Comparison of ENCODE assay signal across 17 mouse cellular contexts in the genomic region with DNA sequence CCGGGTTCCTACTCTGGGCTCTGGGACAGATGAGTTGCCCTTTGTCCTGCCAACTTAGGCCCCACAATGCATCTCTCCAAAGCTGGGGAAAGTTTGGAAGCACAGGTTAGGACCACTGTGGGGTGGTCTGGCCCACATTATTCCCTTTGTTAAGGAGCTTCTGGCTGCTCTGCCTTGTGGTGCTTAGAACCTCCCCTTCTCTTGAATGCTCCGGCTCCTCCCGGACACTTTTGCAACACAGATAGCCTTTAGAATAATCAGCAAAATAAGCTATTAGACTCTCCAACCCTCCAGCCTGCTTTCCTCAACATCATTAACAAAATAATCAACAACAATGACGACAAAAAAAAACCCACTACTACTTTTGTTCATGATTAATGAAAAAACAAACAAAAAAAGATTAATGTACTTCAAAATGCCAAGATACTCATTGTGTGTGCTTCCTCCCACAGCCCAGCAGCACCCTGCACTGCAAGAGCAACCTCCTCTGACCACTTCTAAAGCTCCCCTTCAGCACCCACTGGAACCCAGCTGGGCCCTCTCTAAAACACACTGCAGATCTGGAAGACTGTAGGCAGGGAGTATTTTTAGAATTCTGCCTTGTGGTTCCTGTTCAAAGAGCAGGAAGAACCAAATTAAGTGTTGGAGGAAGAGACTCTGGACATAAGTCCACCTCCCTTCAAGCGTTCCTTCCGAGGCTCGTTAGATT. TPM values are rescaled to one million over a fixed set of nuclear protein-coding genes. Genes with fewer than 3 reads are reported as not detected.
DNase-seq lines count a peak whose midpoint lies in the region; ATAC-seq lines count a peak whose summit lies in the region.
"Had no signal": no experiment of that assay in that cellular context is flagged by ENCODE, and none has a peak within 500 bp of the region (broad histone marks: within the 10 kb centered on the region; RNA-seq: fewer than 3 reads in every experiment).

No protein-coding gene starts in this region.

- no peak for DNase-seq in kidney, postnatal 25 days
- DNase-seq in lung, adult 18-20 months, result peak; percentile 17 to 47
- DNase-seq in lung, postnatal 10 days, result peak; percentile 79
- peak; percentile 3 for DNase-seq in telencephalon, adult 2 months (ENCODE audit: low read depth, low spot score)
- DNase-seq in adipocyte (ENCODE audit: low spot score), result no peak
- DNase-seq: adrenal gland, postnatal 14 days; cerebellum, adult 2 months; forebrain, postnatal 0 days; gastrocnemius, postnatal 10 days; thymus, postnatal 36 days had no signal

- H3K9ac ChIP-seq in kidney, embryonic 15.5 days, result no peak overlapping the region
- no peak overlapping the region for H3K9ac ChIP-seq in forebrain, embryonic 13.5 days
- H3K9ac ChIP-seq: forebrain, postnatal 0 days; liver, embryonic 15.5 days had no signal

- ATAC-seq in kidney, embryonic 15.5 days (replicated peaks; ENCODE audit: low FRiP score), result 0 out of 2 replicates have a peak, but pooled peaks have one; percentile 29
- ATAC-seq in forebrain, embryonic 13.5 days, result no peak
- ATAC-seq: forebrain, postnatal 0 days had no signal

- H3K4me1 ChIP-seq in kidney, embryonic 15.5 days, result peaks cover 30% of the 10 kb centered on the region
- no peaks in the 10 kb centered on the region for H3K4me1 ChIP-seq in forebrain, embryonic 13.5 days
- H3K4me1 ChIP-seq: liver, embryonic 15.5 days had no signal

- no peaks in the 10 kb centered on the region for H3K36me3 ChIP-seq in kidney, embryonic 15.5 days
- no peaks in the 10 kb centered on the region for H3K36me3 ChIP-seq in forebrain, embryonic 13.5 days (ENCODE audit: poor library complexity, severe bottlenecking)
- H3K36me3 ChIP-seq: liver, embryonic 15.5 days had no signal

- H3K27ac ChIP-seq in kidney, embryonic 15.5 days, result peak overlapping the region; percentile 42
- no peak overlapping the region for H3K27ac ChIP-seq in forebrain, embryonic 13.5 days
- H3K27ac ChIP-seq: liver, embryonic 15.5 days had no signal

- 40% methylated on average over 7 of the region's 7 CpGs for WGBS in kidney, embryonic 15.5 days
- 79% methylated on average over 7 of the region's 7 CpGs for WGBS in forebrain, embryonic 13.5 days

- H3K9me3 ChIP-seq in kidney, embryonic 15.5 days (replicated peaks), result no peaks in the 10 kb centered on the region
- H3K9me3 ChIP-seq in forebrain, embryonic 13.5 days (replicated peaks), result no peaks in the 10 kb centered on the region
- H3K9me3 ChIP-seq: liver, embryonic 15.5 days had no signal

- no peak overlapping the region for H3K4me3 ChIP-seq in kidney, embryonic 15.5 days (replicated peaks)
- no peak overlapping the region for H3K4me3 ChIP-seq in forebrain, embryonic 13.5 days
- H3K4me3 ChIP-seq: liver, embryonic 15.5 days had no signal

- H3K4me2 ChIP-seq in kidney, embryonic 15.5 days, result no peak overlapping the region
- H3K4me2 ChIP-seq in forebrain, embryonic 13.5 days, result no peak overlapping the region
- H3K4me2 ChIP-seq: liver, embryonic 15.5 days had no signal

- no peaks in the 10 kb centered on the region for H3K27me3 ChIP-seq in kidney, embryonic 15.5 days
- H3K27me3 ChIP-seq in forebrain, embryonic 13.5 days, result no peaks in the 10 kb centered on the region
- H3K27me3 ChIP-seq: liver, embryonic 15.5 days had no signal

RNA-seq across cellular contexts. Expression of a gene that starts 53.1 kb away (rescaled TPM):
- polyA plus RNA-seq in kidney, embryonic 15.5 days (2015; fragmentation: Nextera tagmentation; extraction: Ambion mirVana), result 0.99 and 1.2 TPM in 2 replicates
- polyA plus RNA-seq in forebrain, embryonic 13.5 days (2015; fragmentation: Nextera tagmentation; extraction: Ambion mirVana), result not detected in 2 replicates
- polyA plus RNA-seq: C2C12; embryonic facial prominence, embryonic 11.5 days; heart, postnatal 0 days; hindbrain, embryonic 11.5 days; liver, embryonic 15.5 days had no signal

Comparison
In these comparisons a context has a peak if more than half of its experiments do, and no peak if none do; other contexts are left out.
1. DNase-seq: peak in lung, adult 18-20 months (2 of 2), lung, postnatal 10 days (single experiment) and telencephalon, adult 2 months (single experiment); none in kidney, postnatal 25 days (0 of 2) and adipocyte (single experiment).